Mouse (Mus musculus): Measurements from ENCODE around the gene Adgb. TPM values are rescaled to one million over a fixed set of nuclear protein-coding genes. Genes with fewer than 3 reads are reported as not detected.

The Adgb gene
- polyA plus RNA-seq, 1 experiment from 2014 or later, result 0.29 TPM

DNA sequence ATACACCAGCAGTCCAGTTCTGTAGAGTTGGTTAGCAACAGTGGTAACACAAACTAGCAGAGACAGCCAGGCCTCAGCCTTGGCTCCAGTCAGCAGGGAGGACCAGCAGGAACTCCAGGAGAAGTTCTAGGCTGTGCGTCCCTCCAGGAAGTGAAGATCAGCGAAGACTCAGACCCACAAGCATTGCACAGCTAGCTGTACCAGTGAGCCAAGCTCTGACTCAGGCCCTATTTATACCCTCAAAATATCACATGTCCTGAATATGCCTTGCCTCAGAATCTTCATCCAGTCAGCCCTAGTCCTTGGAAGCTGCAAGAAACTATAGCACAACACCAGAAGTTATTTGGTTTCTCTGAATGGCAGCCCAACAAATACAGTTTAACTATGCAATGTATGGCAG, 146.6 kb downstream of the Adgb start:
- Histone ChIP-seq H3K36me3 (no peaks in the 10 kb centered on the region), H3K9me3 (replicated peaks) (no peaks in the 10 kb centered on the region), H3K27me3 (replicated peaks) (no peaks in the 10 kb centered on the region), H3K27ac (no peak overlapping the region), H3K4me2 (no peak overlapping the region), H3K4me1 (peaks cover 3% of the 10 kb centered on the region; the same call in 1 of the 2 replicates), H3K9ac (no peak overlapping the region), H3K4me3 (no peak overlapping the region)
- ATAC-seq, result no peak
- 63% methylated on average over 2 of the region's 2 CpGs for WGBS (ENCODE audit: insufficient replicate concordance)

DNA sequence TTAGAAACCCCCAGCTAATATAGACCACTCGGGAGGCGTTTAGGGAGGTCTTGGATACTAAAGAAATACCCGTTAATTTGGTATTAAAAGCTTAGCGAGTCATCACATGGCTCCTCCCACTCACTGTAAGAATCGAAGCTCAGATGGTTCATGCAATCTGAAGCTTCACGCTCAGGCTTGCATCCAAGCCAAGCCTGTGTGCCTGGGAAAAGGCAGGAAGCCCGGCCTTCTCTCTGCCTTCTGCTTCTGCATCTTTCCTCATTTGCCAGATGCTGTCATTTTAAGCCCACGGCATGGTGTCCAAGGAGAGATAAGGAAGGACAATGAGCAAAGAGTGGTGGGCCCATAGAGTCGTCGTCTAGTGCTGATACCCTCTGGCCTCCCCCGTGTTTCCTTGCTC, 149.2 kb downstream of the Adgb start:
- 56% methylated on average over 11 of the region's 11 CpGs for WGBS (ENCODE audit: insufficient replicate concordance)
- Histone ChIP-seq H3K36me3 (no peaks in the 10 kb centered on the region), H3K27me3 (replicated peaks) (no peaks in the 10 kb centered on the region), H3K9ac (no peak overlapping the region), H3K9me3 (replicated peaks) (no peaks in the 10 kb centered on the region), H3K4me3 (no peak overlapping the region), H3K4me2 (no peak overlapping the region), H3K4me1 (peaks cover 3% of the 10 kb centered on the region; the same call in 1 of the 2 replicates), H3K27ac (no peak overlapping the region)
- no peak for ATAC-seq

DNA sequence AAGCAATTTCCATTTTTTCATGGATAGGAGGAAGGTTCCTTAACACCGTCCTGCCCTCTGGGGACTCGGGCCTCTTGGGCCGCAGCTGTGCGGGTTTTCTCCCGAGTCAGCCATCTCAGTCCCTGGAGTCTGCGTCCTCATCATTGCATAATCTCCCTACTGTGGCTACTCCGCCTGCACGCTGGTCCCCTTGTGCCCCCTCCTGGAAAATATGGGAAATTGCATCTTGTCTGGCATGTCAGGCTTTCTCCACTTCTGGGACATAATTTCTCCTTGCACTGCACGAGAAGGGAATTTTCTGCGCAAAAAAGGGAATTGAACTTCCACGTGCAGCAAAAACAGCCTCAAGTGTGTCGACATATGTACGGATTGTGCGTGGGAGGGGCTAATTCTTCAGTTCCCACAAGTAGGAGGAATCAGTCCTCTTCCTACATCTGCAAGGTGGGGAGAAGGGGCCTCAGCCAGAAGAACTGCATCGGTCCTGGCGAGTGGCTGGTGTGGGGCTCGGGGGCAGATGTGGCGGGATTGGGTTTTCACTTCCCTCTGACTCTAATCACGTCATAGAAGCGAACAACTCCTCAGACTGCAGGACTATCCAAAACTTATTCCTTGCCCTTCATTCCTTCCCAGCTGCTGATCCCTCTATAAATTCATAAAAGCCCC, 150.9 kb downstream of the Adgb start:
- H3K9ac ChIP-seq, result no peak overlapping the region
- no peaks in the 10 kb centered on the region for H3K27me3 ChIP-seq (replicated peaks)
- no peaks in the 10 kb centered on the region for H3K36me3 ChIP-seq
- no peaks in the 10 kb centered on the region for H3K9me3 ChIP-seq (replicated peaks)
- peak; percentile 80 for ATAC-seq
- H3K27ac ChIP-seq, result no peak overlapping the region
- peak overlapping the region; percentile 37 for H3K4me2 ChIP-seq
- no peak overlapping the region for H3K4me3 ChIP-seq
- peaks cover 3% of the 10 kb centered on the region; the same call in 1 of the 2 replicates for H3K4me1 ChIP-seq
- WGBS (ENCODE audit: insufficient replicate concordance), result 7% methylated on average over 20 of the region's 20 CpGs

DNA sequence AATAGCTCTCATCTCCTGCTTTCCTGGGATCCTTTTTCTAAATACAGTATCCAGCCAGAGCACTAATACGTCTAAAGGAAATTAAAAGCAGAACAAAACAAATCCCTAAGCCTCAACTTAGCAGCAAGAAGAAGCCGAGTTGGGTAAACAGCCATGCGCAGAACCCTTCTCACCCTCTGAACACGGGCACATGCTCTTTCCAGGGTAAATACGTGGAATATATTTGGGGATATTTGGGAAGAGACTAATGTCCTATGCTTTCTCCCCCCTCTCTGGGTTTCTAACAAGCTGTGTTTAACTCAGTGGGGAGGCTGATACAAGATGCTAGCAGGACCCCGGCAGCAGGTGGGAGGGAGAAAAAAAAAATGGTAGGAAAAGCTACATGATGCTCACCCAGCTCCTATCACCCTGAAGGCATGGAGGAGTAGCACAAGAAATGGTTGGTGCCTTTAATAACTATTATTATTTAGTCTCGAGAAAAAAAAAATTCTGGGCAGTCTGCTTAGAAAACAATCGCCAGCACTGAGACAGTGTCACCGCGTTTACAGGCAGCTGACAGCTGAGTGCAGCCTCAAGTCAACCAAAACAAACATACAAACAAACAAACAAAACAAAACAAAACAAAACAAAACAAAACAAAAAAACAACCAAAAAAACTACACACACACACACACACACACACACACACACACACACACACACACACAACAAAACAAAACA, 151.6 kb downstream of the Adgb start:
- H3K36me3 ChIP-seq, result no peaks in the 10 kb centered on the region
- no peaks in the 10 kb centered on the region for H3K27me3 ChIP-seq (replicated peaks)
- H3K4me3 ChIP-seq, result no peak overlapping the region
- H3K4me1 ChIP-seq, result peaks cover 3% of the 10 kb centered on the region; the same call in 1 of the 2 replicates
- H3K4me2 ChIP-seq, result peak overlapping the region; percentile 37
- H3K9me3 ChIP-seq (replicated peaks), result no peaks in the 10 kb centered on the region
- H3K27ac ChIP-seq, result no peak overlapping the region
- WGBS (ENCODE audit: insufficient replicate concordance), result 67% methylated on average over 10 of the region's 10 CpGs
- ATAC-seq, result no peak
- no peak overlapping the region for H3K9ac ChIP-seq

DNA sequence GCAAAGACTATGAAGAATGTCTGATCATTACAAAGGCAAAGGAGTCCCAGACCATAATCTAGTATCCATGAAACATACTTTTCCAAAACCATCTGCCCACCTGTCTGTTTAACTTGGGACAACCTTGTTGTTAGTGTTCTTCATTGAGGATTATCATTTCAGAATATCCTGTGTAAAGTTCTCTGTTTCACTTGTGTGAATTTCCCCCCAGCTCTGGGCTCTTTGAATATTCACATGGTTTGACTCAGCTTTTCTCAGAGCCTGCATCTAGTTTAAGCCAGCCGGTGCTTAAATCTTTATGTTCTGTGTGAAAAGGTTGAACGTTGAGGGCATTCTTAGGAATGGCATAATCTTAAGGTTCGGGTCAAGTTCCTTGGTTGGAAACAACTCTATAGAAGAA, 154.0 kb downstream of the Adgb start:
- Histone ChIP-seq H3K9ac (no peak overlapping the region), H3K9me3 (replicated peaks) (no peaks in the 10 kb centered on the region), H3K36me3 (no peaks in the 10 kb centered on the region), H3K4me1 (peaks cover 3% of the 10 kb centered on the region; the same call in 1 of the 2 replicates), H3K4me3 (no peak overlapping the region), H3K4me2 (no peak overlapping the region), H3K27me3 (replicated peaks) (no peaks in the 10 kb centered on the region), H3K27ac (no peak overlapping the region)
- no peak for ATAC-seq
- WGBS (ENCODE audit: insufficient replicate concordance), result 78% methylated on average over 3 of the region's 3 CpGs

DNA sequence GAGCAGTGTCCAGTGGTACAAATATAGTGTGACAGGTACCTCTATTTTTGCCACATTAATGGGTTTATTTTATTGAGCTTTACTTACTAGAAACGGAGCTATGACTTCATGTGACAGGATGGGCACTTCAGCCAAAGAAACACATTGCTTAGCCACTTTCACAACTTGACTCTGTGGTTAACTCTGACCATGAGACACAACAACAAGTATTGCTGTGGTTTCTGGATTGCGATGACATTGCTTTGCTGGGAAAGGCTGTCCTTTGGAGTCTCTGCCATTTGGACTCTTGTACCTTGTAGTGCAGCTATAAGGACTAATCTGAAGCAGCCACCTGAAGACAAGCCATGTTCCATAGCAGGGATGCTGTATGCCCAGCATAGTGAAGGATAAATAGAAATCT, 156.5 kb downstream of the Adgb start:
- H3K27me3 ChIP-seq (replicated peaks), result no peaks in the 10 kb centered on the region
- no peak overlapping the region for H3K27ac ChIP-seq
- H3K36me3 ChIP-seq, result no peaks in the 10 kb centered on the region
- no peaks in the 10 kb centered on the region for H3K9me3 ChIP-seq (replicated peaks)
- H3K9ac ChIP-seq, result no peak overlapping the region
- 49% methylated on average over 2 of the region's 2 CpGs for WGBS (ENCODE audit: insufficient replicate concordance)
- no peak overlapping the region for H3K4me3 ChIP-seq
- H3K4me1 ChIP-seq, result no peaks in the 10 kb centered on the region
- no peak for ATAC-seq
- no peak overlapping the region for H3K4me2 ChIP-seq

DNA sequence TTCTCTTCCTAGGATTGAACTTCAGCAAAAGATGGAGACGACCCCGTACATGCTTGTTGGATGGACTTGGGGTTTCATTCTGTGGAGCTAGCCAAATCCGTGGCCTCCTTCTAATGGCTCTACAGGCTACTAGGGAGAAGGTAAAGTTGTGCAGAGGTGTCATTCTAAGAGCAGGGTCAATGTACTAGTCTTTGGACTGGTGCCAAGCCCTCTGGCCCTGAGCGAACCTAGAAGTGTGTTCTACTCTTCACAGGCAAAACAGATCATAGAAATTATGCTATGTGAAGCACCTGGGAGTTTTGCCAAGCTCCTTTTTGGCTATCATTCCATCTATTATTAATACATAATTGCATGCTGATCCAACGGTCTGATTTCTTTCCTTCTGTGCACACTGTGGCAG, 157.6 kb downstream of the Adgb start:
- no peak for ATAC-seq
- H3K36me3 ChIP-seq, result no peaks in the 10 kb centered on the region
- no peak overlapping the region for H3K9ac ChIP-seq
- WGBS (ENCODE audit: insufficient replicate concordance), result 69% methylated on average over 5 of the region's 5 CpGs
- H3K27ac ChIP-seq, result no peak overlapping the region
- H3K4me2 ChIP-seq, result no peak overlapping the region
- no peak overlapping the region for H3K4me3 ChIP-seq
- H3K9me3 ChIP-seq (replicated peaks), result no peaks in the 10 kb centered on the region
- no peaks in the 10 kb centered on the region for H3K4me1 ChIP-seq
- no peaks in the 10 kb centered on the region for H3K27me3 ChIP-seq (replicated peaks)

DNA sequence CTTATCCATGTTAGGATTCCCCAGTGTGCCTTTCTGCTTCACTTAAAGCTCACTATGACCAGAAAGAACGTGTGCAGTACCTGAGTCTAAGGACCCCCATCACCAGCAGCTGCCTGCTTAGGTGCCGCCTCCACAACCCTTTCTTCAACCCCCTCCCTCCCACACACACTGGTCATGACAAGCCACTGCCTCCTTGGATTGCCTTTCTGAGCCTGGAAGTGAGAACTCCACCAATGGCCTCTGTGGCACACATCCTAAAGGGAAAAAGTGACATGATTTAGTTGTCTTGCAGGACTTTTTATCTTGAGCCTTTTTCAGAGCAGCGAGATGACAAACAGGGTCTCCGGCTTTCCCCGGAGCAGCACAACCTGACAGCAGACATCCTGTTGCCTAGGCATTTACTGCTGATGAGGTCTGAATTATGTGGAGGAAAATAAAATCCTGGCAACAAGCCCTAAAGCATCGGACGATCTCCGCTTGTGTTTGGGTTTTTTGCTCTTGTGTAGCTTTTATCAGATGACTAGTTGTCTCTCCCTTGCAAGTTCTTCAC, 162.2 kb downstream of the Adgb start:
- no peak for ATAC-seq
- H3K9ac ChIP-seq, result no peak overlapping the region
- no peaks in the 10 kb centered on the region for H3K36me3 ChIP-seq
- H3K27me3 ChIP-seq (replicated peaks), result no peaks in the 10 kb centered on the region
- no peak overlapping the region for H3K4me3 ChIP-seq
- no peaks in the 10 kb centered on the region for H3K4me1 ChIP-seq
- WGBS (ENCODE audit: insufficient replicate concordance), result 70% methylated on average over 8 of the region's 8 CpGs
- H3K9me3 ChIP-seq (replicated peaks), result no peaks in the 10 kb centered on the region
- no peak overlapping the region for H3K4me2 ChIP-seq
- H3K27ac ChIP-seq, result no peak overlapping the region

DNA sequence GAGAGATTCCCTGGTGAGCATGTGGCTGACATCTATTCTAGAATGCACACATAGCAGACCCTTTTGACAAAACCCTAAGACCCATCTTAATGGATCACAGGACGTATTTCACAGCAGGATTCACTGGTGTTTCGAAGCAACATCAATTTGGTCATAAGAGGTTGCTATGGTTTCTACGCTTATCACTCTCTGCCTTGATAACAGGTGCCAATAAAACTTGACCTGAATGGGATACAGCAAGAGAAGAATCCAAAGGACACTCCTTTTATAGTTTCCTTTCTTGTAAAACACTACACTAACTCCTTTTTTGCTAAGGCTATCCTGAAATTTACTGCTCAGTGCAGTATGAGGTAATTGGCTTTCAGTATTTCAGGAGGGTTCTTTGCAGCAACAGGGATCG, 163.1 kb downstream of the Adgb start:
- no peak for ATAC-seq
- Histone ChIP-seq H3K36me3 (no peaks in the 10 kb centered on the region), H3K9ac (no peak overlapping the region), H3K4me3 (no peak overlapping the region), H3K4me2 (no peak overlapping the region), H3K9me3 (replicated peaks) (no peaks in the 10 kb centered on the region), H3K4me1 (no peaks in the 10 kb centered on the region), H3K27ac (no peak overlapping the region), H3K27me3 (replicated peaks) (no peaks in the 10 kb centered on the region)
- 67% methylated on average over 4 of the region's 4 CpGs for WGBS (ENCODE audit: insufficient replicate concordance)

DNA sequence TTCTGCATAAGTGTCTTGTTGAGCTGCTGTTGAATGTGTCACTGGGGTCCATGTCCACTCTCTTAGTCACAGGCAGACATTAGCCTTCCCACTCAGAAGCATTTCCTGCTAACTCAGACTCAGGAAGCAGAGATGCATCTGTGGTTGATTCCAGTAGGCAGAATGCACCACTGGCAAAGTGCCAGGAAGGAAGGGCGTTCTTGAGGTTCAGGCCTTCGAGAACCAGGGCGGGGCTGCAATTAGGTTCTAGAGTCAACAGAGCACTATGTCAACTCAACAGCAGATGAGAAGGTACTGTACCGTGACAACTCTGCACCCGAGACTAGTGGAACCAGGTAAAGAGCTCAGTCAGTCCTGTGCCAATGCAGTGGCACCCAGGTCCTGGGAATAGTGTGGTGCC, 164.7 kb downstream of the Adgb start:
- H3K27me3 ChIP-seq (replicated peaks), result no peaks in the 10 kb centered on the region
- no peak for ATAC-seq
- H3K4me3 ChIP-seq, result no peak overlapping the region
- H3K27ac ChIP-seq, result no peak overlapping the region
- no peaks in the 10 kb centered on the region for H3K4me1 ChIP-seq
- WGBS (ENCODE audit: insufficient replicate concordance), result 63% methylated on average over 5 of the region's 5 CpGs
- H3K9ac ChIP-seq, result no peak overlapping the region
- no peaks in the 10 kb centered on the region for H3K36me3 ChIP-seq
- no peak overlapping the region for H3K4me2 ChIP-seq
- no peaks in the 10 kb centered on the region for H3K9me3 ChIP-seq (replicated peaks)

DNA sequence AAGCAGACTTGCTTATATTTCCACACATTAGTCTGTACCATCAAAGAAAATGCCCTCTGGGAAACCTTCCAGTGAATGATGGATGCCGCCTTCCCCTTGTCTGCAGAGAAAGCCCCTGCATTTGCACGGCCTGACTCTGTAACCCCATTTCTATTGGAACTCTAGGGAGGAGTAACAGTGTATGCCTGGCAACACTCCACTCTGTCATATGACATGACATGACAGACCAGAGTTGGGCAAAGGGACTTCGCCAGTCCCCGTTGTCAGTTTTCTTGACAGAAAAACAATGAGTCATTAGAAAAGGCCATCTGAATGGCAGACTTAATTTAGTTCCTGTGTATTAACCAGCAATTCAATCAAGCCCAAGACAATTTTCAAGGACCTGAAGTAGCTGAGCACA, 167.8 kb downstream of the Adgb start:
- Histone ChIP-seq H3K4me3 (no peak overlapping the region), H3K9me3 (replicated peaks) (no peaks in the 10 kb centered on the region), H3K27ac (no peak overlapping the region), H3K27me3 (replicated peaks) (no peaks in the 10 kb centered on the region), H3K36me3 (no peaks in the 10 kb centered on the region), H3K9ac (no peak overlapping the region), H3K4me1 (no peaks in the 10 kb centered on the region), H3K4me2 (no peak overlapping the region)
- ATAC-seq, result no peak
- WGBS (ENCODE audit: insufficient replicate concordance), result 73% methylated on average over 4 of the region's 4 CpGs

DNA sequence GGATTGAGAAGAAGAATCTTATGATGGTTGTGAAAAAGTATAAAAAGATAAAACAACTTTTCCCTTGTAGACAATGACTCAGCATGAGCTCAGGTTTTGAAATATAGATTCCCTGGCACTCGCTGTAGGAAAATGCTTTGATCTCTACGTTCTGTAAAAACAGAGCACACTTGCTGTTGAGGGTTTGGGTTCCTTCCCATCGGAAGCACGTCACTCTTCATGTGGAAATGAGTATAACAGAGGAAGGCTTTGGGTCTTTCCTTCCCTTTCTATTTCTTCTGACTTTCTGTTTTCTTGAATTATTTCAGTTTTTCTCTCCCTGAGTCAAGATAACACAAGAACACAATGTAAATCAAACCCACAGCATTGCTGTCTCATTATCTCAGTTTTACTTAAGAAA, 170.4 kb downstream of the Adgb start:
- WGBS (ENCODE audit: insufficient replicate concordance), result 57% methylated on average over 4 of the region's 4 CpGs
- no peak overlapping the region for H3K27ac ChIP-seq
- H3K4me2 ChIP-seq, result no peak overlapping the region
- no peaks in the 10 kb centered on the region for H3K36me3 ChIP-seq
- H3K4me3 ChIP-seq, result no peak overlapping the region
- H3K9ac ChIP-seq, result no peak overlapping the region
- ATAC-seq, result no peak
- H3K27me3 ChIP-seq (replicated peaks), result no peaks in the 10 kb centered on the region
- no peaks in the 10 kb centered on the region for H3K9me3 ChIP-seq (replicated peaks)
- no peaks in the 10 kb centered on the region for H3K4me1 ChIP-seq

Data from liver, embryonic 12.5 days (tissue).